Mouse (Mus musculus): ENCODE results near the gene Cdc20.

DNA sequence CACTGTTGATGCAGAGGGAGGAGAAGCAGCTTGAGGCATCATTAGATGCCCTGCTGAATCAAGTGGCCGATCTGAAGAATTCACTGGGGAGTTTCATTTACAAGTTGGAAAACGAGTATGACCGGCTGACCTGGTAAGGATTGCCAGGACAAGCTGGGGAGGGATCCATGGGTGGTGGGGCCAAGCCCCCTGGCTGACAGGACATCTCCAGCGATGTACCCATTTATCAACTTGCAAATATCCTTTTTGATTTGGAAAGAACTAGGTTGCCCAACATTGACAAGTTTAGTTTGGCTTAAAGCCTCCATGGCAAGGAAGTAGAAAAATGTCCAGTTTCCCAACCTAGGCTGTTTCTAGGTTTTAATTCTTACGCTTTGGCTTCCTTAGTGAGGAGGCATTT is 26.3 kb downstream of the Cdc20 start:
- TF ChIP-seq POLR2A (IDR thresholded peaks at IDR 0.05; ENCODE audit: extremely low read depth, insufficient read depth, low read length) (no peak), CTCF (IDR thresholded peaks at IDR 0.05; ENCODE audit: extremely low read depth, insufficient read depth, low read length) (no peak)
